Mouse (Mus musculus): ENCODE measurements around the gene Cd244a.

The Cd244a gene

GRCm38 (mm10) chr1:171565888-171566287 is 6.9 kb downstream of the Cd244a start:
- in situ Hi-C loops (cut with MboI; ENCODE audit: low pct_unique_long_range_greater_than_20kb in 1 of 2, low sequenced_read_pairs in 2 of 2, unreplicated experiment in 1 of 2): loop anchor here (5.0 kb wide), 1 partner anchor 39 kb away; no protein-coding TSS in a partner anchor

GRCm38 (mm10) chr1:171566777-171567176 is 7.8 kb downstream of the Cd244a start:
- in situ Hi-C loops (cut with MboI; ENCODE audit: low pct_unique_long_range_greater_than_20kb in 1 of 2, low sequenced_read_pairs in 2 of 2, unreplicated experiment in 1 of 2): loop anchor here (5.0 kb wide), 1 partner anchor 39 kb away; no protein-coding TSS in a partner anchor

- in situ Hi-C loops (cut with MboI; ENCODE audit: low pct_unique_long_range_greater_than_20kb in 1 of 2, low sequenced_read_pairs in 2 of 2, unreplicated experiment in 1 of 2): loop anchor here (5.0 kb wide), 1 partner anchor 41 kb away; no protein-coding TSS in a partner anchor
These were observed 9.4 kb downstream of the Cd244a start for GRCm38 (mm10) chr1:171568436-171568835.

- in situ Hi-C loops (cut with MboI; ENCODE audit: low pct_unique_long_range_greater_than_20kb in 1 of 2, low sequenced_read_pairs in 2 of 2, unreplicated experiment in 1 of 2): no loop called here
These were observed 18.2 kb downstream of the Cd244a start for GRCm38 (mm10) chr1:171577168-171577567.

GRCm38 (mm10) chr1:171584584-171584983 is 25.6 kb downstream of the Cd244a start:
- in situ Hi-C loops (cut with MboI; ENCODE audit: low pct_unique_long_range_greater_than_20kb in 1 of 2, low sequenced_read_pairs in 2 of 2, unreplicated experiment in 1 of 2): no loop called here

GRCm38 (mm10) chr1:171604686-171605085 is 45.7 kb downstream of the Cd244a start:
- in situ Hi-C loops (cut with MboI; ENCODE audit: low pct_unique_long_range_greater_than_20kb in 1 of 2, low sequenced_read_pairs in 2 of 2, unreplicated experiment in 1 of 2): loop anchor here (10.0 to 25.0 kb wide), 2 partner anchors 383 to 390 kb away; no protein-coding TSS in a partner anchor

- in situ Hi-C loops (cut with MboI; ENCODE audit: low pct_unique_long_range_greater_than_20kb in 1 of 2, low sequenced_read_pairs in 2 of 2, unreplicated experiment in 1 of 2): loop anchor here (10.0 to 25.0 kb wide), 2 partner anchors 381 to 388 kb away; no protein-coding TSS in a partner anchor
These were observed 47.7 kb downstream of the Cd244a start for GRCm38 (mm10) chr1:171606656-171607055.

GRCm38 (mm10) chr1:171607176-171607575 is 48.2 kb downstream of the Cd244a start, which contains the start of gene Ly9:
Gene Ly9 (minus strand): TSS chr1:171607410.
- in situ Hi-C loops (cut with MboI; ENCODE audit: low pct_unique_long_range_greater_than_20kb in 1 of 2, low sequenced_read_pairs in 2 of 2, unreplicated experiment in 1 of 2): loop anchor here (10.0 to 25.0 kb wide), 2 partner anchors 380 to 388 kb away; no protein-coding TSS in a partner anchor

- in situ Hi-C loops (cut with MboI; ENCODE audit: low pct_unique_long_range_greater_than_20kb in 1 of 2, low sequenced_read_pairs in 2 of 2, unreplicated experiment in 1 of 2): loop anchor here in 1 of 2 experiments (25.0 kb wide), 1 partner anchor 377 kb away; no protein-coding TSS in a partner anchor
These were observed 51.0 kb downstream of the Cd244a start for GRCm38 (mm10) chr1:171610026-171610425.

- in situ Hi-C loops (cut with MboI; ENCODE audit: low pct_unique_long_range_greater_than_20kb in 1 of 2, low sequenced_read_pairs in 2 of 2, unreplicated experiment in 1 of 2): loop anchor here in 1 of 2 experiments (25.0 kb wide), 1 partner anchor 377 kb away; no protein-coding TSS in a partner anchor
These were observed 51.8 kb downstream of the Cd244a start for GRCm38 (mm10) chr1:171610781-171611180.

- in situ Hi-C loops (cut with MboI; ENCODE audit: low pct_unique_long_range_greater_than_20kb in 1 of 2, low sequenced_read_pairs in 2 of 2, unreplicated experiment in 1 of 2): loop anchor here in 1 of 2 experiments (25.0 kb wide), 1 partner anchor 373 kb away; no protein-coding TSS in a partner anchor
These were observed 55.0 kb downstream of the Cd244a start for GRCm38 (mm10) chr1:171613962-171614361.

GRCm38 (mm10) chr1:171616881-171617515 is 58.0 kb downstream of the Cd244a start:
- in situ Hi-C loops (cut with MboI; ENCODE audit: low pct_unique_long_range_greater_than_20kb in 1 of 2, low sequenced_read_pairs in 2 of 2, unreplicated experiment in 1 of 2): loop anchor here in 1 of 2 experiments (25.0 kb wide), 1 partner anchor 370 kb away; no protein-coding TSS in a partner anchor

- in situ Hi-C loops (cut with MboI; ENCODE audit: low pct_unique_long_range_greater_than_20kb in 1 of 2, low sequenced_read_pairs in 2 of 2, unreplicated experiment in 1 of 2): loop anchor here in 1 of 2 experiments (25.0 kb wide), 1 partner anchor 368 kb away; no protein-coding TSS in a partner anchor
These were observed 60.0 kb downstream of the Cd244a start for GRCm38 (mm10) chr1:171619001-171619400.

- in situ Hi-C loops (cut with MboI; ENCODE audit: low pct_unique_long_range_greater_than_20kb in 1 of 2, low sequenced_read_pairs in 2 of 2, unreplicated experiment in 1 of 2): loop anchor here in 1 of 2 experiments (25.0 kb wide), 1 partner anchor 368 kb away; no protein-coding TSS in a partner anchor
These were observed 60.7 kb downstream of the Cd244a start for GRCm38 (mm10) chr1:171619645-171620044.

GRCm38 (mm10) chr1:171620091-171620490 is 61.1 kb downstream of the Cd244a start:
- in situ Hi-C loops (cut with MboI; ENCODE audit: low pct_unique_long_range_greater_than_20kb in 1 of 2, low sequenced_read_pairs in 2 of 2, unreplicated experiment in 1 of 2): loop anchor here in 1 of 2 experiments (25.0 kb wide), 1 partner anchor 367 kb away; no protein-coding TSS in a partner anchor

GRCm38 (mm10) chr1:171627801-171628200 is 68.8 kb downstream of the Cd244a start:
- in situ Hi-C loops (cut with MboI; ENCODE audit: low pct_unique_long_range_greater_than_20kb in 1 of 2, low sequenced_read_pairs in 2 of 2, unreplicated experiment in 1 of 2): no loop called here

- in situ Hi-C loops (cut with MboI; ENCODE audit: low pct_unique_long_range_greater_than_20kb in 1 of 2, low sequenced_read_pairs in 2 of 2, unreplicated experiment in 1 of 2): no loop called here
These were observed 70.2 kb downstream of the Cd244a start for GRCm38 (mm10) chr1:171629168-171629567.

- in situ Hi-C loops (cut with MboI; ENCODE audit: low pct_unique_long_range_greater_than_20kb in 1 of 2, low sequenced_read_pairs in 2 of 2, unreplicated experiment in 1 of 2): no loop called here
These were observed 71.0 kb downstream of the Cd244a start for GRCm38 (mm10) chr1:171630041-171630440.

GRCm38 (mm10) chr1:171630912-171631311 is 71.9 kb downstream of the Cd244a start:
- in situ Hi-C loops (cut with MboI; ENCODE audit: low pct_unique_long_range_greater_than_20kb in 1 of 2, low sequenced_read_pairs in 2 of 2, unreplicated experiment in 1 of 2): no loop called here

Data from mouse embryonic stem cell (cell line).